Mouse (Mus musculus) heart, postnatal 14 days (tissue): Measurements from ENCODE around the gene Hps6. TPM values are rescaled to one million over a fixed set of nuclear protein-coding genes. Genes with fewer than 3 reads are reported as not detected.

ENCODE experiments used
- DNase-seq, 2 experiments: peaks; one replicate each; pipeline ENCODE4 v3.0.0; 2021 to 2022
- intact Hi-C: fragments of 180-260 bp; cut with DNase I; formaldehyde crosslinking; loops from one replicate; pipeline ENCODE4 v1.15.1; 2025
- total RNA-seq, 2 experiments: library from RNA; stranded (reverse); gene quantifications; 2 replicates each; pipeline ENCODE4 v1.2.3; 2021

Hps6 gene
- total RNA-seq, 2 experiments from 2014 or later = 6.3 to 6.5 TPM

GRCm38 (mm10) chr19:46028747-46029320 is 25.5 kb downstream of the Hps6 start:
- DNase-seq = no peak
- intact Hi-C loops = no loop called here

GRCm38 (mm10) chr19:46029652-46030051 is 26.3 kb downstream of the Hps6 start:
- no peak for DNase-seq
- intact Hi-C loops = no loop called here

GRCm38 (mm10) chr19:46030196-46030983 is 27.1 kb downstream of the Hps6 start:
- no peak for DNase-seq
- intact Hi-C loops = no loop called here

- peak in 1 of 2 experiments; percentile 26 for DNase-seq
- intact Hi-C loops = no loop called here
Observed at GRCm38 (mm10) chr19:46031689-46032432, 28.6 kb downstream of the Hps6 start.

- intact Hi-C loops = no loop called here
- DNase-seq = no peak
Observed at GRCm38 (mm10) chr19:46032731-46033510, 29.6 kb downstream of the Hps6 start.

- intact Hi-C loops = no loop called here
- DNase-seq = no peak
Observed at GRCm38 (mm10) chr19:46033911-46034310, 30.6 kb downstream of the Hps6 start.

GRCm38 (mm10) chr19:46035971-46036370 is 32.7 kb downstream of the Hps6 start:
- no peak for DNase-seq
- intact Hi-C loops = no loop called here

- DNase-seq = no peak
- intact Hi-C loops = no loop called here
Observed at GRCm38 (mm10) chr19:46036477-46037242, 33.4 kb downstream of the Hps6 start.

- DNase-seq = no peak
- intact Hi-C loops = no loop called here
Observed at GRCm38 (mm10) chr19:46037243-46037924, 34.1 kb downstream of the Hps6 start.

- intact Hi-C loops = no loop called here
Observed at GRCm38 (mm10) chr19:46037925-46038850, 34.9 kb downstream of the Hps6 start.

GRCm38 (mm10) chr19:46038851-46039260 is 35.5 kb downstream of the Hps6 start:
- DNase-seq = no peak
- intact Hi-C loops = no loop called here

More at GRCm38 (mm10) chr19:46037925-46038850, 34.9 kb downstream of the Hps6 start:
- no peak for DNase-seq

- intact Hi-C loops = no loop called here
- DNase-seq = peak; percentile 93 to 95
Observed at GRCm38 (mm10) chr19:46039478-46039877, 36.2 kb downstream of the Hps6 start.

GRCm38 (mm10) chr19:46040149-46040902 is 37.0 kb downstream of the Hps6 start:
- no peak for DNase-seq
- intact Hi-C loops = no loop called here

- intact Hi-C loops = no loop called here
- DNase-seq = no peak
Observed at GRCm38 (mm10) chr19:46041299-46041932, 38.1 kb downstream of the Hps6 start.

GRCm38 (mm10) chr19:46041933-46042475 is 38.7 kb downstream of the Hps6 start:
- intact Hi-C loops = no loop called here
- DNase-seq = peak; percentile 86 to 91

- intact Hi-C loops = no loop called here
- no peak for DNase-seq
Observed at GRCm38 (mm10) chr19:46042476-46043011, 39.2 kb downstream of the Hps6 start.
